In genomic region chr14:22929585-22929984, GRCm38 (mm10) we compare ENCODE assay signal across 21 mouse cellular contexts.
DNase-seq lines count a peak whose midpoint lies in the region; ATAC-seq lines count a peak whose summit lies in the region.
"Had no signal": no experiment of that assay in that cellular context is flagged by ENCODE, and none has a peak within 500 bp of the region (broad histone marks: within the 10 kb centered on the region; RNA-seq: fewer than 3 reads in every experiment).

No protein-coding gene starts in this region.

- 80% methylated on average over 2 of the region's 2 CpGs for WGBS in liver, embryonic 11.5 days

- no peaks in the 10 kb centered on the region for H3K27me3 ChIP-seq in liver, embryonic 11.5 days (replicated peaks; ENCODE audit: control insufficient read depth, insufficient read depth, low read length)
- H3K27me3 ChIP-seq: embryonic facial prominence, embryonic 12.5 days; heart, embryonic 12.5 days; liver, embryonic 13.5 days; midbrain, embryonic 12.5 days; neural tube, embryonic 12.5 days had no signal

- H3K4me3 ChIP-seq in liver, embryonic 11.5 days (ENCODE audit: low read depth, low read length), result no peak overlapping the region
- H3K4me3 ChIP-seq: embryonic facial prominence, embryonic 12.5 days; forebrain, embryonic 10.5 days; gastrocnemius, adult 2 months; heart, embryonic 12.5 days; liver, embryonic 13.5 days; midbrain, embryonic 12.5 days; neural tube, embryonic 12.5 days had no signal

- H3K9me3 ChIP-seq in liver, embryonic 11.5 days (ENCODE audit: control insufficient read depth, low read length), result no peaks in the 10 kb centered on the region
- H3K9me3 ChIP-seq: embryonic facial prominence, embryonic 12.5 days; forebrain, embryonic 10.5 days; heart, embryonic 12.5 days; liver, embryonic 13.5 days; midbrain, embryonic 12.5 days; neural tube, embryonic 12.5 days had no signal

- no peaks in the 10 kb centered on the region for H3K36me3 ChIP-seq in liver, embryonic 11.5 days (ENCODE audit: control insufficient read depth, insufficient read depth, low read length)
- H3K36me3 ChIP-seq: embryonic facial prominence, embryonic 12.5 days; forebrain, embryonic 10.5 days; heart, embryonic 12.5 days; liver, embryonic 13.5 days; midbrain, embryonic 12.5 days; neural tube, embryonic 12.5 days had no signal

- H3K9ac ChIP-seq in liver, embryonic 11.5 days (ENCODE audit: low read depth, low read length), result no peak overlapping the region
- H3K9ac ChIP-seq: embryonic facial prominence, embryonic 12.5 days; heart, embryonic 12.5 days; hindbrain, embryonic 14.5 days; liver, embryonic 13.5 days; midbrain, embryonic 12.5 days; neural tube, embryonic 12.5 days had no signal

- DNase-seq in 3T3-L1 (ENCODE audit: low read depth, low spot score), result peak; percentile 82
- peak; percentile 64 for DNase-seq in Muller cell, postnatal 12 days (ENCODE audit: inconsistent ontology term)
- peak; percentile 60 to 84 for DNase-seq in lung, adult 18-20 months
- peak; percentile 46 for DNase-seq in lung, postnatal 14 days
- DNase-seq in right cerebral cortex, postnatal 36 days (ENCODE audit: low spot score in 2 of 2), result no peak
- DNase-seq in liver, embryonic 11.5 days (ENCODE audit: low spot score), result no peak
- no peak for DNase-seq in layer of hippocampus, adult 9-11 months
- DNase-seq in layer of hippocampus, postnatal 10 days (ENCODE audit: low spot score in 2 of 2), result no peak
- DNase-seq: adrenal gland, adult 2 months; cerebellum, adult 9-10 months; gastrocnemius, adult 2 months; heart, postnatal 36 days; layer of hippocampus, postnatal 36 days; liver, embryonic 13.5 days; right cerebral cortex, adult 18-20 months had no signal

- H3K4me2 ChIP-seq in liver, embryonic 11.5 days, result no peak overlapping the region
- H3K4me2 ChIP-seq: embryonic facial prominence, embryonic 12.5 days; heart, embryonic 12.5 days; hindbrain, embryonic 14.5 days; liver, embryonic 13.5 days; midbrain, embryonic 12.5 days; neural tube, embryonic 12.5 days had no signal

- no peak overlapping the region for H3K27ac ChIP-seq in liver, embryonic 11.5 days (ENCODE audit: low read depth, low read length)
- H3K27ac ChIP-seq: embryonic facial prominence, embryonic 12.5 days; forebrain, embryonic 10.5 days; gastrocnemius, adult 2 months; hindbrain, embryonic 14.5 days; liver, embryonic 13.5 days; midbrain, embryonic 12.5 days; neural tube, embryonic 12.5 days had no signal

- no peak for ATAC-seq in liver, embryonic 11.5 days (replicated peaks; ENCODE audit: low FRiP score)

- no peaks in the 10 kb centered on the region for H3K4me1 ChIP-seq in liver, embryonic 11.5 days (replicated peaks; ENCODE audit: control insufficient read depth, insufficient read depth, low read length)
- H3K4me1 ChIP-seq: heart, embryonic 12.5 days; liver, embryonic 13.5 days; midbrain, embryonic 12.5 days; neural tube, embryonic 12.5 days had no signal

Comparison
In these comparisons a context has a peak if more than half of its experiments do, and no peak if none do; other contexts are left out.
1. DNase-seq: peak in 3T3-L1 (single experiment), Muller cell, postnatal 12 days (single experiment), lung, adult 18-20 months (2 of 2) and lung, postnatal 14 days (single experiment); none in right cerebral cortex, postnatal 36 days (0 of 2), liver, embryonic 11.5 days (single experiment), layer of hippocampus, adult 9-11 months (single experiment) and layer of hippocampus, postnatal 10 days (0 of 2).